Mouse (Mus musculus): ENCODE data around the gene Adam22. TPM values are rescaled to one million over a fixed set of nuclear protein-coding genes. Genes with fewer than 3 reads are reported as not detected.

Gene Adam22
- total RNA-seq (2021), result 100 to 1,000 TPM; 211 to 220 TPM
- long read RNA-seq, experiment 1, full-length matches to known transcripts, result 4 of 34 reads
- long read RNA-seq, experiment 1, partial matches to known transcripts, result 2 of 34 reads
- long read RNA-seq, experiment 1, other reads (novel, unspliced or antisense), result 28 of 34 reads
- long read RNA-seq, experiment 2, full-length matches to known transcripts, result 3 of 30 reads
- long read RNA-seq, experiment 2, partial matches to known transcripts, result 2 of 30 reads
- long read RNA-seq, experiment 2, other reads (novel, unspliced or antisense), result 25 of 30 reads

GRCm38 (mm10) chr5:8367614-8368327, at the start of gene Adam22:
TSS of gene Adam22 (minus strand) at chr5:8368160.
- intact Hi-C loops (cut with DNase I), result loop anchor here (10.0 kb wide), 1 partner anchor 203 kb away; no protein-coding TSS in a partner anchor
- peak; percentile 92 to 93 for DNase-seq (ENCODE audit: low spot score in 2 of 2)

- DNase-seq (ENCODE audit: low spot score in 2 of 2), result no peak
- intact Hi-C loops (cut with DNase I), result no loop called here
Measured at GRCm38 (mm10) chr5:8417443-8417842, 49.5 kb upstream of the Adam22 start.

GRCm38 (mm10) chr5:8416683-8417413, 48.9 kb upstream of the Adam22 start:
- no peak for DNase-seq (ENCODE audit: low spot score in 2 of 2)
- intact Hi-C loops (cut with DNase I), result no loop called here

GRCm38 (mm10) chr5:8408746-8409145, 40.8 kb upstream of the Adam22 start:
- DNase-seq (ENCODE audit: low spot score in 2 of 2), result no peak
- intact Hi-C loops (cut with DNase I), result no loop called here

GRCm38 (mm10) chr5:8397587-8398249, 29.8 kb upstream of the Adam22 start:
- intact Hi-C loops (cut with DNase I), result no loop called here
- peak in 1 of 2 experiments; percentile 8 for DNase-seq (ENCODE audit: low spot score in 2 of 2)

GRCm38 (mm10) chr5:8393891-8394583, 26.1 kb upstream of the Adam22 start:
- DNase-seq (ENCODE audit: low spot score in 2 of 2), result no peak
- intact Hi-C loops (cut with DNase I), result no loop called here

GRCm38 (mm10) chr5:8374297-8374906, 6.4 kb upstream of the Adam22 start:
- no peak for DNase-seq (ENCODE audit: low spot score in 2 of 2)

GRCm38 (mm10) chr5:8373415-8373814, 5.5 kb upstream of the Adam22 start:
- intact Hi-C loops (cut with DNase I), result no loop called here
- DNase-seq (ENCODE audit: low spot score in 2 of 2), result no peak

More at GRCm38 (mm10) chr5:8374297-8374906, 6.4 kb upstream of the Adam22 start:
- intact Hi-C loops (cut with DNase I), result no loop called here

- DNase-seq (ENCODE audit: low spot score in 2 of 2), result no peak
- intact Hi-C loops (cut with DNase I), result loop anchor here (10.0 kb wide), 1 partner anchor 204 kb away; no protein-coding TSS in a partner anchor
Measured at GRCm38 (mm10) chr5:8368781-8369180, 821 bp upstream of the Adam22 start.

- no peak for DNase-seq (ENCODE audit: low spot score in 2 of 2)
- intact Hi-C loops (cut with DNase I), result loop anchor here (10.0 kb wide), 1 partner anchor 204 kb away; no protein-coding TSS in a partner anchor
Measured at GRCm38 (mm10) chr5:8368328-8368692, 350 bp upstream of the Adam22 start.

- intact Hi-C loops (cut with DNase I), result loop anchor here (10.0 kb wide), 1 partner anchor 202 kb away; no protein-coding TSS in a partner anchor
- peak; percentile 47 to 59 for DNase-seq (ENCODE audit: low spot score in 2 of 2)
Measured at GRCm38 (mm10) chr5:8366771-8367613, 968 bp downstream of the Adam22 start.

GRCm38 (mm10) chr5:8362361-8362760, 5.6 kb downstream of the Adam22 start:
- intact Hi-C loops (cut with DNase I), result loop anchor here (10.0 kb wide), 1 partner anchor 198 kb away; no protein-coding TSS in a partner anchor

GRCm38 (mm10) chr5:8357677-8358076, 10.3 kb downstream of the Adam22 start:
- intact Hi-C loops (cut with DNase I), result no loop called here
- no peak for DNase-seq (ENCODE audit: low spot score in 2 of 2)

More at GRCm38 (mm10) chr5:8362361-8362760, 5.6 kb downstream of the Adam22 start:
- peak in 1 of 2 experiments; percentile 48 for DNase-seq (ENCODE audit: low spot score in 2 of 2)

GRCm38 (mm10) chr5:8356885-8357651, 10.9 kb downstream of the Adam22 start:
- intact Hi-C loops (cut with DNase I), result no loop called here
- peak in 1 of 2 experiments; percentile 13 for DNase-seq (ENCODE audit: low spot score in 2 of 2)

- intact Hi-C loops (cut with DNase I), result no loop called here
- DNase-seq (ENCODE audit: low spot score in 2 of 2), result no peak
Measured at GRCm38 (mm10) chr5:8356326-8356725, 11.6 kb downstream of the Adam22 start.

GRCm38 (mm10) chr5:8349557-8349956, 18.4 kb downstream of the Adam22 start:
- no peak for DNase-seq (ENCODE audit: low spot score in 2 of 2)
- intact Hi-C loops (cut with DNase I), result no loop called here

- no peak for DNase-seq (ENCODE audit: low spot score in 2 of 2)
- intact Hi-C loops (cut with DNase I), result no loop called here
Measured at GRCm38 (mm10) chr5:8346329-8346728, 21.6 kb downstream of the Adam22 start.

All from left cerebral cortex, postnatal 14 days (tissue).